Mouse (Mus musculus) kidney, adult 2 months (tissue): ENCODE results near the gene Nepro.

Experiments used
- CTCF ChIP-seq: fragments of 200-500 bp; conservative IDR thresholded peaks from 2 replicates; pipeline ENCODE4 v1.5.1; 2011; ENCODE audit warnings: low read depth, mild to moderate bottlenecking, control low read depth, low read length, moderate library complexity, mixed read lengths; ENCODE audit not compliant: insufficient read depth, insufficient read length
- POLR2A ChIP-seq: fragments of 200-500 bp; IDR thresholded peaks from one replicate; pipeline ENCODE4 v1.6.1; 2011; ENCODE audit warnings: low read depth, low read length, control low read depth

- TF ChIP-seq CTCF = no peak
- no peak for TF ChIP-seq POLR2A
Measured at GRCm38 (mm10) chr16:44679082-44679481, 45.0 kb upstream of the Nepro start.
